Mouse (Mus musculus): ENCODE measurements around the gene Gm45785.
"Not testable (repeated sequence)": the region's sequence is repeated elsewhere in the genome, so short reads cannot be mapped to it uniquely, and the experiment has no call there.

Gene Gm45785

DNA sequence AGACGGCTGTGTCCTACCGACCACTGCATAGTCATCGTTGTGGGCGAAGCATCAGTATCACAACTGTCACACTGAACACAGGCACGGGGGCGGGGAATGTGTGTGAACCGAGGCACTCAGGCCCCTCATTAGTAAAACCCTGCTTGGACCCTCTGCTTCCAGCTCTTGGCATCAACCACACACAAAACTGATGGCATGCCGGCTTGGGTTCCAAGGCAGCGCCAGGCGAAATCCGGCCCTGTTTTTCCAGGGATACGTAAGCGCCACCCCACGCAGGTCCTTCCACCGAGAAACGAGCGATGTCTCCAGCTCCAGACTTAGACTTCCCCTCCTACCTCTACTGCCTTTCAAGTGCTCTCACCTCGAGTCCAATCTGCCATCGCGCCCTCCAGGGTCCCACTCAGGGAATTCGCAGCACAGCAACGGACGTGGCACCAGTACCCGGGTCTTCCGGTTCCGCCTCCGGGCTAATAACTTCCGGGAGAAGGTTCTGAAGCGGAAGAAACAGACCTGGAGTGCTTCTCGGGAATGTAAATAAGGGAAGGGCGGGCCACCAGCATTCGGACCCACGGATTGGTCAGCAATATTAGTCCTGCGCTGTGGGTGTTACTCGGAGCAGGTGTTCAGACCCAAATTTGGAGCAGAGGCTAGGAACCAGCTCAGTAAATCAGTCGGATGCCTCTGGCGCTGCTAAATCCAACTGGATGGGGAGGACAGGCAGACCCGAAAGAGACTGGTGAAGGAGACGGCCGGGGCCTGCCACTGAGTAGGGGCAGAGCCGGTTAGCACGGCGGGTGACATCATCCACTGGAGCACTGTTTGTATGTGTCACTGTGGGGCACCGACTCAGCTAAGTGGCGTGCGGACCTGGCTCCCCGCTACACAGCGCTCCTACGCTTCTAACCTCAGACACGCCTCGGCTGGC, at the start of gene Gm45785:
Gene Gm45785 (minus strand): TSS at position 472 of the 925 bp plus-strand sequence.
- peak; percentile 90 to 93 for DNase-seq (ENCODE audit: low spot score in 2 of 2)

DNA sequence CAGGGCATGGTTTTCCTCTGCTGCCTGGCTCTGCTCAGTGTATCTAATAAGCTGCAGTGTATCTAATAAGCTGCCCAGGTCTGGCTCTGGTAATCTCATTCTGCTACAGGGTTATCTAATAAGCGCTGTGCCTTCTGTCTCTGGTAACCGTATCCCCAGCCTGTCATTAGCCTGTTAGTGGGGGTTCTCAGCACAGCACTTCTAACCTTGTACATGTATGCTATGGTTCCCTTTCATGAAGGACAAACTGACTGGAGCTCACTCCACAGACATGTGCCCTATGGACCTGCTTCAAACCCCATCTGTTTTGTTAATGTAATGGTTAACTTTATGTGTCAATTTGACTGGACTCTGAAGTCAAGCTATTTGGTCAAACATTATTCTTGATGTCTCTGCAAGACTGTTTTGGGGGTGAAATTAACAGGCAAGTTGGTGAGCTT, 49.5 kb upstream of the Gm45785 start:
- DNase-seq (ENCODE audit: low spot score in 2 of 2) = no peak

DNA sequence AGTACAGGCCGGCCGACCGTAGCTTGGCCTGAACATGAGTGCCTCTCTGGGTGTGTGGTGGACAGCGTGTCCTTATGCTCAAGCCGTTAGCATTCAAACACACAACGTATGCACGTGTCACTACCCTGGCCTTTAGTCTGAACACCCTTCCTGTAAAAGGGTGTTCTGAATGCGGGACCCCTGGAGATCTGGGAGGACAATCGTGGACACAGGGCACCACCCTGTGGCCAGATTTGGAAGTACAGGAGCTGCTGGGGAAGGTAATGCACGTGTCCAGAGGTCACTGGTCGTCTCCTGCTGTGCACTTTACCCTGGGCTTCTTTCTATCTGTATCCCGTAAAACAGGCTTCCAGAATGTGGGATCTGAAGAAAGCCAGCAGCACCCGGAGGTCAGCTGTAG, 47.1 kb upstream of the Gm45785 start:
- DNase-seq (ENCODE audit: low spot score in 2 of 2) = peak; percentile 48 to 66

DNA sequence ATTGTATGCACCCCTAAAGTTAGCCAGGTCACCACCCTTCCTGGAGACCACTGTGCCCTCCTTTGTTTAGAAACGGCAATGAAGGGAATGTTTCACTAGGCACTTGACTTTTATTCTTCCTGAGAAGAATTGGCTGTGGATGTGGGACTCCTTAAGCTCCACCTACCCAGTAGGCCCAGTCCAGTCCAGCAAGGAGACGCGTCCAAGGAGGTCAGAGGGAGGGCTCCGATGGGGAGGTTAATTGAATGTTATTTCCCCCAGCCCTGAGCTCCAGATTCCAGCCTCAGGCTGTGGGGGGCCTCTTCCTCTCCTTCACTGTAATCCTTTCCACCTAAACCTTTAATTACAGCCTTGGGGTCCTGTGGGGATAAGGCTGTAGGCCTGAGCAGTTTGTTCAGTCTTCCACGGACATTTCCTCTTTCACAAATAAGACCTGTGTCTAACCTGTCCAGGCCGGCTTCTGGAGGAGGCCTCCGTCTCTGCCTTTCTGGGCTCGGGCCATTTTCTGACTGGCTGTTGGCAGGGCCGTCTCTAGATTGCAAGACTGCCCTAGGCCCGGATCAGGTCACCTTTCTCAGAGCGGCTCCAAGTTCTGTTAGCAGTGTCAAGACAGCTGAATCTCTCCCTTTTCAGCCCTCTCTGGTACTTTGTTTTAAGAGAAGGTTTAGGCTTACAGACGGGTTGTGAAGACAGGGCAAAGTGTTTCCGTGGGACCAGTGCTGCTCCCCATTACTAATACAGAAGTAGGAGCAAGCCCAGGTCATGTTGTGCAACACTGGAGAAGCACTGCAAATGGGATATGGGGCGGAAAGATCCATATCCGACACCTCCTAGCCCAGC, 46.1 kb upstream of the Gm45785 start:
- DNase-seq (ENCODE audit: low spot score in 2 of 2) = peak in 1 of 2 experiments; percentile 21

DNA sequence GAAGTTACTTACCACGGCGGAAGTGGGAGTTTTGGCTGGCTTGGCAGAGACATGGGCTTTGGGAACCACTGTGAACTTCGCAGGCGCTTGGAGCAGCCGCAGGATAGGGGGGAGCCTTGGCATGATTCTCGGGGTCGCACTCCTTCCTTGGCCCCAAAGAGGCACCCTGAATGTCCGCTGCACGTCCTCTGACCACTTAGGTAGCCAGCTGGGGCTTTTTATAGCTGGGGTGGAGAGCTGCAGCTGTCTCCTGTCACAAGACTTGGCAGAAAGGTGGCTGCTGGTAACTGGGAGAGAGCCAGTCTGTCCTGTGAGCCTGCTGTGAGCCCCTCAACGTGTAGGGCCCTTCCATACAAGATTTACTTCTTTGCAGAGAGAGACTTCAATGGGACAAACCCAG, 44.1 kb upstream of the Gm45785 start, which contains the start of gene Cox8b:
Gene Cox8b (minus strand): TSS at position 227 of the 400 bp plus-strand sequence.
- DNase-seq (ENCODE audit: low spot score in 2 of 2) = peak; percentile 59 to 73

DNA sequence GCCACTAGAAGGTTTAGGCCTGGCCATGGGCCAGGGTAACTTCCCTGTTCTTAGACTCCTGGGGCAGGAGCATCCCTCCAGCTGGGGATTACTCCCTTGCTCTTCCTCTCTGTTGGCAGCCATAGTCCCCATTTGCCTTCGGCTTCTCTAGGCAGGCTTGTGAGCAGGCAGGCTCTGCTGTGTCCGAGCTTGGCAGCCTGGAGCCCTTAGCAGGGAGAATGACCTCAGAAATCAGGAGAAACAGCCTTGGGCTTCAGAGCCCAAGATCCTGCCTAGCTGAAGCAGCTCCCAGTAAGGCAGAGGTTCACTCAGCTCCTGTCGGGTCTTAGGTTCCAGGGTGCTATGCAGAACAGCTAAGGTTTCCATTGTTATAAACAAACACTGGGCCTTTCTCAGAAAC, 43.0 kb upstream of the Gm45785 start:
- no peak for DNase-seq (ENCODE audit: low spot score in 2 of 2)

DNA sequence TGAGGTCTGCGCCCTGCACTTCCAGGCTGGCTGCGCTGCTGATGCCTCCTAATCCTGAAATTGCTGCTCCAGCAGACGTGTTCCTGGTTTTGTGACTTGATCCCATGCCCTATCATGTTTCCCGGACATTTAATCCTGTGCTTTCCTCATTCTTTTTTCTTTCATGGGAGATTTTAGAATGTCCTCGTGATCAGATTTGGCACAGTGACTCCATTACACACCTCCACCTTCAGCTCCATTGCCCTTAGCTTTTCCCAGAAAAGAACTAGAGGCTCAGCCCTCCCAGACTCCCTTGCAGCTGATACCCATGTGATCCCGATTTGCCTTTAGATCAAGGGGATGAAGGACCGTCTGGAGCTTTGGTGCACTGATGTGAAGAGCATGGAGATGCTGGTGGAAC, 41.7 kb upstream of the Gm45785 start:
- DNase-seq (ENCODE audit: low spot score in 2 of 2) = no peak

DNA sequence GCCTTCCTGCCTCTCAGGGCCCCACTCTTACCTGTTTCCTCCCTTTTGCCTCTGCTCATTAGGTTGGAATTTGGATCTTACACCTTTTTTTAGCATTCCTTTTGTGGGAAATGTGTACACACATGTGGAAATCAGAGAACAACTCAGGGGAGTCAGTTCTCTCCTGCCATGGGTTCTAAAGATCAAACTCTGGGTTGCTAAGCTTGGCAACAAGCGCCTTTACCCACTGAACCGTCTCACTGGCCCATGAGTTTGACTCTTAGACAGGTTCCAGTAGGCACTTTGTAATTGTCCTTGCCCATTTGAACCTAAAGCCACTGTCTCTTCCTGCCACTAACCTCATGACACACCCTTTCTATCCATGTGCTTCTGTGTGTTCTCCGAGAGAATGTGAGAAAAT, 38.5 kb upstream of the Gm45785 start:
- no peak for DNase-seq (ENCODE audit: low spot score in 2 of 2)

DNA sequence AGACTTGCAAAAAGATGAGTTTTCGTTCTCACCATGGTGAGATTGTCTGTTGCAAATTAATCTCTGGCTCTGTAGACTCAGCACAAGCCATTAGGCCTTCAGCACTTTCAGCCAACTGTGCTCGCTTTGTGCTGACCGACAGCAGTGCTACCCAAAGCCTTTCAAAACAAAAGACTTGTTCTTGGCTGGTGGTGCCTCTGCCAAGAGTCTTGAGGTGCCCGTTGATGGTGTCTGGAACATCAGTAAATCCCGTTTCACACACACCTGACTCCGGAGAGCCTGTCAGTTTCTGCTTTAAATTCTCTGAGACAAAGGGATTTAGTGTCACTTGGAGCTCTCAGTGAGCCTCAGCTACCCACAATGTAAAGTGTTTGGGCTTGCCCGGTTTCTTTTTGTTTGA, 37.9 kb upstream of the Gm45785 start:
- DNase-seq (ENCODE audit: low spot score in 2 of 2) = no peak

DNA sequence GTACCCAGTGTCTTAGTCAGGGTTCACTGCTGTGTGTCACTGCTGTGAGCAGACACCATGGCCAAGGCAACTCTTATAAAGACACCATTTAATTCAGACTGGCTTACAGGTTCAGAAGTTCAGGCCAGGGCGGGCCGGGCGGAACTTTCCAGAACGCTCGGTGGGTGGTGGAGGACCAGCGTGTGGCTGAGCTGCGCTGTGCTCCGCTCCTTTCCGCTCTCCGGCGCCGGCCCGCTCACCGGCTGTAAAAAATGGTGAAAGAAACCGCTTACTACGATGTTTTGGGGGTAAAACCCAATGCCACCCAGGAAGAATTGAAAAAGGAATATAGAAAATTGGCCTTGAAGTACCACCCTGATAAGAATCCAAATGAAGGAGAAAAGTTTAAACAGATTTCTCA, 34.5 kb upstream of the Gm45785 start:
- not testable (repeated sequence) for DNase-seq (ENCODE audit: low spot score in 2 of 2)

DNA sequence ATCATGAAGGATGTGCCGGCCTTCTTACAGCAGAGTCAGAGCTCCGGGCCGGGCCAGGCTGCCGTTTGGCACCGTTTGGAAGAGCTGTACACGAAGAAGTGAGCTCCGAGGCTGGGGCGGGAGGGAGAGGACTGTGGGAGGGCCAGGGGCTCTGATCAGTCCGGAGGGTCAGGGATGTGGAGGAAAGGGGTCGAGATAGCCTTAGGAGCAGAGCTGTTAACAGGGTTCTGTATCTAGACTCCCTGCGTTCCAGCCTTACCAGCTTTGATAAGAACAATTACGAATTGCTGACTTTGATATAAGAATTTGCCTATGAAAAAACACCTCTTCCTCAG, 26.3 kb upstream of the Gm45785 start:
- DNase-seq (ENCODE audit: low spot score in 2 of 2) = no peak

DNA sequence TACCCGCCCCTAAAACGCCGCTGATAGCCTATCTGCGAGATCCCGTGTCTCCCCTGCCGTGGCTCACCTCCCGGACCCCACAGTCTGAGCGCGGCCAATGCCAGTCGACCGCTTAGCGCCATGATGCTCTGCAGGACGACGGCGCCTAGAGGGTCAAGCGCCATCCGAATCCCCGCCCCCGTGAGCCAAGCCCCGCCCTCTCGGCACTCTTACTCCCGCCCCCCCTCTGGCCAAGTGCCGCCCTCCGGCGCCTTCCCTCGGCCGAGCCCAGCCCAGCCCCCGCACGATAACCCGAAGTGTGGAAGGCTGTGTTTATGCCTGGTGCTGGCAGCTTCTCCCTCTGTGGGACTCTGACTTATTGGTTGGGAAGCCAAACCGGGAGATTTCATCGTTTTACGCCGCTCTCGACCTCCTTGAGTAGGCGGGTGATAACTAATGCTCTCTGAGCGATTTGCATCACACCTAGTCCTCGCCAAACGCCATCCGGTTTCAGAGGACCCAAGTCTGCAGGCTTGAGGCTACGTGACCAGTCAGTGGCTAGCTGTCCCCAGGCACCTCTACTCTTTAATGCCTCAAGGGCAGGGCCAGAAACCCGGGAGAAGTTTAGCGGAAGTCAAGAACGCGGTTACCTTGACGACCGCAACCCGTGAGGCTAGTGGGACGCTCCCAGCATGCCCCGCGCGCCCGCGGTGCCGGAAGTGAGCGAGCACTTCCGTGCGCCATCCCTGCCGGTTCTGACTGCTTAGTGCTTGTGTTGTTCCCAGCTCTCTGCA, 25.8 kb upstream of the Gm45785 start, which contains the start of the genes Psmd13 and Sirt3:
Gene Psmd13 (plus strand): TSS at position 273 of the 773 bp plus-strand sequence.
Gene Sirt3 (minus strand): TSS at position 614 of the 773 bp plus-strand sequence.
- DNase-seq (ENCODE audit: low spot score in 2 of 2) = peak; percentile 91 to 93

DNA sequence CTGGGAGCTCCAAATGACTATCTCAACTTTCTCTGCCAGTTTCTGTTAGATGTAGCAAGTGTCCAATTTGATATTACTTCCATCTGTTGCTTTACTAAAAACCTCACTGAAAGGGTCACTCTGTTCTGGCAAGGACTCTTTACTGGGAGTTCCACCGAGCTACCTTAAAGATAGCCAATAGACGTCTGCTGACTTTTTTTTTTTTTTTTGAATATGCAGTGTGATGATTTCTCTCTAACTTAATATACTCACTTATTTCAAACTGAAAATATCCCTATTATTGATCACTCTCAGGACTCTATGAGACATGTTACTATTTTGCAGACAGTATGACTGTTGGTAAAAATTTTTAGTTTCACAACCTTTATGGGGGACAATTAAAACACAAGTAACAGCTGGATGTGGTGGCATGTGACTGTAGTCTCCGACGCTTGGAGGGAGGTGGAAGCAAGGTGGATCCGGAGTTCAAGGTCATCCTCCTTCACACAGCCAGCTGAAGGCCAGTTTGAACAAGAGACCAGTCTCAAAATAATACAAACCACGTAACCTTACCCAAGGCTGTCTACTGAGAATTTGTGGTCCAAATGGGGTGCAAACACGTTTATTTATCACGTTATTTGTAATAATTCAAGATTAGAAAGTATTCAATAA, 24.9 kb upstream of the Gm45785 start:
- no peak for DNase-seq (ENCODE audit: low spot score in 2 of 2)

DNA sequence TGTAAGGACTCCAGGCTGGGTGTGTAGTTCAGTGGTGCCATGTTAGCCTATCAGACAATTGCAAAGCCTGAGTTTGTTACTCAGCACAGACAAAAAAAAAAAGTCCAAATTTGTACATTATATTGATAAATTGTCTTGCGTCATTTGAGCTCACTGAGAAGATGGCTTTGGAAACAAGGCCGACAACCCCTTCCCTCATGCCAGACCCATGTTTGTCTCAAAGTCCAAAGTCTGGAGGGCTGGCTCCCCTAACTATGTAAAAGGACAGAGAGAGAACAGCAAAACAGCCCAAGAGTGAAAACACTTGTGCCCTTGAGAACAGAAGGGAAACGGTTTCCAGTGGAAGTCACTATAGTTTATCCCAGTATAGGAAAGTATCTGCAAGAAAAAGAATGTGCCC, 24.3 kb upstream of the Gm45785 start:
- no peak for DNase-seq (ENCODE audit: low spot score in 2 of 2)

DNA sequence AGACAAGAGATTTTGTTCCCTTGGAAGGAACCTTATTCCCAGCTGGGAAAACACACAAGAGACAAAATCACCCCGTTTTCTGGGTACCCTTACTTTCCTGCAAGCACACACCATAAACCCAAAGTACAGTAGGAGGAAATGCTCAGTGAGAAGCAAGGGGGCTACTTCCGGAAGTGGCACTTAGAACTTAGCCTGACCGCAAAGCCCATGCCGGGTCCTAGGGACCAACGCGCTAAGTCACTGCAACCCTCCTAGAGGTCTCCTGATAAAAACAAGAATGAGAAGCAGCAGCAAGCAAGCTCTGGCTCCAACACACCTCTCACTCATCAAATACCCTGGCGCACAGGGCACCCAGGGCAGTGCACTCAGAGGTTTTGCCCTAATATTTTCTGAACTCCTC, 23.2 kb upstream of the Gm45785 start:
- DNase-seq (ENCODE audit: low spot score in 2 of 2) = no peak

DNA sequence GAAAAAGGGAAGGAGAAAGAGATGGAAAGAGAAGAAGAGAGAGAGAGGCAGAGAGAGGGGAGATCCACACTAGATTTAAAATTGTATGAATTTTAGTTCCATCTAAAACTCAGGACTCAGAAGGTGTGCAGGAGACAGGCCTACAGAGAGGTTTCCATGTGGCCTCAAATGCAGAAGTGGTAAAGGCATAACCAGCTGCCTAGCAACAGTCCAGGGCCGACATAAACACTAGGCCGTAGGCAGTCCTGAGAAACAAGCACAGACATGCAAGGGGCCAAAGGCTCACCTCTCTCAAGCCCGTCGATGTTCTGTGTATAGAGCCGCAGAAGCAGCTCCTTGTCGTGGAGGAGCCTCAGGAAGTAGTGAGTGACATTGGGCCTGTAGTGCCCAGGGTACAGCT, 21.2 kb upstream of the Gm45785 start:
- no peak for DNase-seq (ENCODE audit: low spot score in 2 of 2)

DNA sequence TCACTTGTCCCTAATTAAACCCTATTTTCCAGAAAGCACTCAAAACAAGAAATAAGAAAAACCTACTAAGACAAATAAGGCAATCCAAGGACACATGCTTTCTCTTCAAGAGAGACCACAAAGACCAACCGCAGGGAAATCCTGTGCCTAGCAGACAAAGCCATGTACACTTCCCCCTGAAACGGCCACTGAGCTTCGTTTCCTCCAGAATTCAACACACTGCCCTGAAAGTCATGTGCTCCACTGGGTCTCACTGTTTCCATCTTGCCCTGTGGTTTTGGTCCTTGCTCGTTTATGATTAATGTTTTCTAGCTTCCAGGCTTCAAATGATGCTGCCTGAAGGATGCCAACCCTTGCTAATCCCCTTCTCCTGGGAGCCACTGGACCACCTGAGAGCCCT, 18.1 kb upstream of the Gm45785 start:
- DNase-seq (ENCODE audit: low spot score in 2 of 2) = no peak

DNA sequence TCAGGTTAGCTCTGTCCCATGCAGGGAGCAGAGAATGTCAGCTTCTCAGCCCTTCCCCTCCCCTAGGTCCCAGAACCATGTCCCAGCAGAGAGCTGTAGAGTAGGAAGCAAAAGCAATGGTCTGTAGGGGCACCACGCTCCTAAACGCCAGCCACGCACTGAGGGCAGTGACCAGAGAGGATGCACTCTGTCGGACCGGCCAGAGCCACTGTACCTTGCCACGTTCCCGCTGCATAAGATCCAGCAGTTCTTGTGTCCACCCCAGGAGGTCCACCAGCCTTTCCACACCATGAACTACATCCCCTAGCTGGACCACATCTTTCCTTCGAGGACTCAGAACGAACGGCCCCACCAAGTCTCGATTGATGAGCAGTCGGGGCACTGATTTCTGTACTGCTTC, 8.6 kb upstream of the Gm45785 start:
- DNase-seq (ENCODE audit: low spot score in 2 of 2) = no peak

DNA sequence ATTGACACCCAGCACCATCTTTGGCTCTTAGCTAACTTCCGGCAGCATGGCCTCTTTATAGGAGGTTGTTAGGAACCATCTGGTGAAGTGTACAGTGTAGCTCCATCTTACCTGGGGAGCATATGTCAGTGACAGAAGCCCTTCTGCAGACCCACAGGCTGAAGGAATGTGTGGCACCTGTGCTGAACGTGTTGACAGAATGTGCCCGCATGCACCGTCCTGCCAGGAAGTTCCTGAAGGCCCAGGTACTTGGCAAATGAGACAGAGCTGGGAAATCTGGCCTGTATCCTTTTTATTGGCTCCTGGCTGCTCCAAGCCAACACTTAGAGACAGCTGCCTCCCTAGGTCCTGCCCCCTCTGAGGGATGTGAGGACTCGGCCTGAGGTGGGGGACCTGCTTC, 4.6 kb upstream of the Gm45785 start:
- DNase-seq (ENCODE audit: low spot score in 2 of 2) = no peak

DNA sequence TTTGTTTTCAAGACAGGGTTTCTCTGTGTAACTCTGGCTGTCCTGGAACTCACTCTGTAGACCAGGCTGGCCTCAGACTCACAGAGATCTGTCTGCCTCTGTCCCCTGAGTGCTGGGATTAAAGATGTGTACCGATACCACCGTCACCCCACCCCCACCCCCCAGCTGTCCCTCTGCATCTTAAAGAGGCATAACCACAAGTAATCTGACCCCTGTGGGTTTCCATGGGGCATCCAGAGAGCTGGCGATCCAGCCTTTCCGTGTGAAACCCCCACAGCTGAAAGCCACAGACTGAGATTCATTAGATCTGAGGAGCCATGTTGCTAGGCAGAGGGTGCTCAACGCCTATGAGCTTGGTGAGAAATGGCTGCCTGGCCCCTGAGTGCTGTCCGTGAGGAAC, 3.9 kb upstream of the Gm45785 start:
- DNase-seq (ENCODE audit: low spot score in 2 of 2) = no peak

DNA sequence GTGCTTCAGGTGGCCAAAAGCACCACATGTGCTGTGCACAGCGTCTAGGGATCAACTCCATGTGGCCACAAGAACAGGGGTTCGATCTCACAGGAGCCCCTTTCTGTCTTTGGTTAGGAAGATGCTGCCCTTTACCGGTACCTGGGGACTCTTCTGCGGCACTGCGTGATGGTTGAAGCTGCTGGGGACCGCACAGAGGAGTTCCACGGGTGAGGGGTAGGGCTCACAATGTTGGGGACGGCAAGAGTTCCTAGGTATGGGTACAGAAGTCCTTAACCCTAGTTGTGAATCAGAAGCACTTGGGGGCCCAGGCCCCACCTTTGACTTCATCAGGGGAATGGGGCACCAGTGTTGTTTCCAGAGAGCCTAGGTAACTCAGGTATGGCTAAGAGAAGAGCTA, 2.6 kb upstream of the Gm45785 start:
- no peak for DNase-seq (ENCODE audit: low spot score in 2 of 2)

Measured in heart, adult 9 months (tissue).